Mouse (Mus musculus) spleen, adult 2 months (tissue): ENCODE results near the gene Ncmap.

Source experiments
- CTCF ChIP-seq: fragments of 200-500 bp; IDR thresholded peaks from 2 replicates; pipeline ENCODE4 v1.5.1; 2011; ENCODE audit warnings: mild to moderate bottlenecking, inconsistent platforms; ENCODE audit not compliant: insufficient read depth, insufficient read length, insufficient replicate concordance; ENCODE audit errors: extremely low read depth
- POLR2A ChIP-seq: fragments of 200-500 bp; IDR thresholded peaks from 2 replicates; pipeline ENCODE4 v1.6.1; 2011; ENCODE audit warnings: low read depth, low read length, inconsistent platforms

DNA sequence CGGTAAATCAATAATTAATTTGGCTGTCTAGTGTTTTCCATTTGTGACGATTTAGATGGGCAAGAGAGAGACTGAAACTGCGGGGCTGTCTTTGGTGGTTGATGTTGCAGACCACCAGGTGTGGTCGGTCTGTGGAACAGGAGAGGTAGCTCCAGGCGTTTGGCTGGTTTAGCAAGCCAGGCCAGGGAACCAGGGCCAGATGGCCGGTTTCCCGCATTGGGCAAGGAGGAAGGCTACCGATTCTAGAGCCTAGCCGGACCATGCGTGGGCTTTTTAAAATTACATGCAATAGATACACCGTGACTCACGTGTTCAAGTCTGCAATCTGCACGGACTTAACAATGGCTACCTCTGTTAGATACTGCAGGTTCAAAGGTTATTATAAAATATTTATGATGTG lies 22.9 kb upstream of the Ncmap start:
- TF ChIP-seq POLR2A (no peak), CTCF (no peak)
